Mouse (Mus musculus) heart, postnatal 36 days (tissue): ENCODE measurements around the gene Wdr27. TPM values are rescaled to one million over a fixed set of nuclear protein-coding genes. Genes with fewer than 3 reads are reported as not detected.

Experiments used
- DNase-seq, 2 experiments: peaks; one replicate each; pipeline ENCODE4 v3.0.0; 2021 to 2022
- intact Hi-C: fragments of 180-260 bp; cut with DNase I; formaldehyde crosslinking; loops from one replicate; pipeline ENCODE4 v1.15.1; 2025
- total RNA-seq, 2 experiments: library from RNA; stranded (reverse); gene quantifications; 2 replicates each; pipeline ENCODE4 v1.2.3; 2021

The Wdr27 gene
- total RNA-seq, 2 experiments from 2014 or later, result 0.35 to 1.1 TPM

DNA sequence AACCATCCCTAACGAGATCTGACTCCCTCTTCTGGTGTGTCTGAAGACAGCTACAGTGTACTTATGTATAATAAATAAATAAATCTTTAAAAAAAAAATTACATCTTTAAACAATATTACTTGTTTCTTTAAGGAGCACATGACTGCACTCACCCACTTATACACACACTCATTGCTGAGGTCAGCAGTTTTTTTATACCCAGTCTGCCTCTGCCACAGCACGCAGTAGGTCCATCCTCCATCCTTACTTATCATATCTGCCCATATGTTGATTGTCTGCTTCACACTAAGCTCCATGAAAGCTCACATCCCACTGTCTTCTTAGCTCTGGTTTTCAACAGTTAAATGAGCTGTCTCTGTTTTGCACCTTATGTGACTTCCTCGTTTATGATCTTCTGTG, 95.2 kb downstream of the Wdr27 start:
- DNase-seq, result no peak
- intact Hi-C loops, result no loop called here

DNA sequence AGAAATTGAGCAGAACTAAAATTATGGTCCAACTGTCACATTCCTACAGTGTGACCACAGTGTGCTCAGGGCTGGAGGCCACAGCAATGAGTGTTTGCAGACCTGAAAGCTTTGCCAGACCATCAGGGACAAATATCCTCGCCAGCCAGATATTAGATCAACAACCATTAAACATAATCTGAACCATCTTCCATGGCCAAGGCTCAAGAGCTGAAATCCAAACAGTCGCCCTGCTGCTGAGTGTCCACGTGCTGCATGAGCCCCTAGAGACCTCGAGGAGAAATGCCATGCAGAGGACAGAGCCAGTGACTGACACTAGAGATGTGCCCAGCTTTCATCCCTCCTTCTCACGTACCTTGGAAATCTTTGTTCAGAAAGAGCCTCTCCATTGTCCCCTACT, 96.1 kb downstream of the Wdr27 start:
- DNase-seq, result peak; percentile 13 to 26
- intact Hi-C loops, result no loop called here

DNA sequence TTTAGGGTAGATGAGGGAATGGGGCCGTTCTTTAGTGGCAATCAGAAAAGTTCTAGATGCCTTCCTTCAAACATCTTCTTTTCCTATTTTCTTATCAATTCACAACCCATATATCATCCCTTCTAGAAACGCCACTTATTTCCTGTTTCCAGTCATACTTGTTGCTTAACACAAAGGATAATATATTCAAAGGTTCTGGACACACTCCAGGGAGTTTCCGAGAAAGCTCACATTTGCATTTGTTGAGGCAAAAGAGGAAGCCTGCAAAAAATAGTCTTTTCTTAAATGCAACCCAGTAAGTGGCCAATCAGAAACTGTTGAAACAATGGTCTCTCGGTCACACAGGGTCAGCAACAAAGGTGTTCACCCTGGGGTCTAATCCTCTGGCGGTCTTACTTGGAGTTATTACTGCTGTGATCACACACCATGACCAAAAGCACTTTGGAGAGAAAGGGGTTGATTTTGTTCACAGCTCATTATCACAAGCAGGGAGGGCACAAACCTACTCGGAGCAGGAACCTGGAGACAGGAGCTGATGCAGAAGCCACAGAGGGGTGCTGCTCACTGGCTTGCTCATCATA, 116.2 kb downstream of the Wdr27 start:
- intact Hi-C loops, result no loop called here
- DNase-seq, result no peak

DNA sequence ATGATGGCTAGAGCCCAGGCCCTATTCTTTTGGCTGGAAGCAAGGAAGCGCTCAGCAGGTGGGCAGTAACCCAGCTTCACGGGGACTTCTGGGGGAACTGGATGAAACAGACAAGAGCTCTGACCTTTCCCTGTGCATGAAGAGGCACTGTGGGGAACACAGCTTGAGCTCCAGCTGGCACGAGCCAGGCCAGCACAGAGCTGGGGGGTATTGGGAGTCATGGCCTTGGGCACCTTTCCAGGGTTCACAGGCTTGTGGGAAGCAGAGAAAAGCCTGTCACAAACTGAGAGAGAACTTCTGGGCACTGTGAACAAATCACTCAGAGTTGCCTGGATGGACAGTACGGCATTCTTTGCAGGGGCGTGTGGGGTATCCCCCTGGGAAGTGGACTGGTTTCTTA, 118.0 kb downstream of the Wdr27 start:
- intact Hi-C loops, result no loop called here

DNA sequence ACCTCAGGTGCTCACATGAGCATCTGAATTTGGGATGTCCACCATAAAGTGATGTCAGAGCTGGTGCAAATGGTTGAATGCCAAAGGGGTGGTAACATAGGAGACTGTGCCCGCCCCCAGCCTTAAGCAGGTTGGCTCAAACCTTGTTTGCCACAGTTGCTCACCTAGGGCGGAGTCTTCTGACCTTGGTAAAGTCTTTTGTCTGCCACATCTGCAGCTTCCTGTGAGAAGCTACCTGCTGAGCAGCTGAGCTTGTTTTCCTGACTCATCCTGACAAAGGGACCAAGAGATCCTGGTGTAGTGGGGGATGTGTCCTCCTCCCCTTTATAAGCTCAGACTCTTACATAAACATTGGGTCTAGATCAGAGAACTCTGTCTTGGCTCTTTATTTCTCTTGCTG, 125.0 kb downstream of the Wdr27 start:
- intact Hi-C loops, result no loop called here
- DNase-seq, result no peak

More for the DNA sequence above, 118.0 kb downstream of the Wdr27 start:
- peak in 1 of 2 experiments; percentile 8 for DNase-seq

DNA sequence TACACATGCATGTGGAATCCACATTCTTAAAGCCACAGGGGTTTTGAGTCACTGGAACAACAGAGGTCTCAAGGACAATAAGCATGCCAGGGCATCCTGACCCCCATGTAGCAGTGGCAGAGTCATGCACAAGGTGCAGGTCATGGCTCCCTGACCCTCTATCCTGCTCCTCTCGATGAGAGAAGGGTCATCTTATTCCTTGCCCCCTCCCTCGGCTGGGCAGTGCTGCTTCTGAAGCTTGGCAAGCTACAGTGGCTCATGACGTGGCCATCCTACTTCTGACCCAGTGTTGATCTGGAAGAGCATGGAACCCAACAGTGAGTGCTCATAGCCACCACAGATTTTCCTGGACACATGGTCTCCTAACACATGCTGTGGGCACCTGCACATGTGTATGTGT, 126.9 kb downstream of the Wdr27 start:
- no peak for DNase-seq
- intact Hi-C loops, result no loop called here

DNA sequence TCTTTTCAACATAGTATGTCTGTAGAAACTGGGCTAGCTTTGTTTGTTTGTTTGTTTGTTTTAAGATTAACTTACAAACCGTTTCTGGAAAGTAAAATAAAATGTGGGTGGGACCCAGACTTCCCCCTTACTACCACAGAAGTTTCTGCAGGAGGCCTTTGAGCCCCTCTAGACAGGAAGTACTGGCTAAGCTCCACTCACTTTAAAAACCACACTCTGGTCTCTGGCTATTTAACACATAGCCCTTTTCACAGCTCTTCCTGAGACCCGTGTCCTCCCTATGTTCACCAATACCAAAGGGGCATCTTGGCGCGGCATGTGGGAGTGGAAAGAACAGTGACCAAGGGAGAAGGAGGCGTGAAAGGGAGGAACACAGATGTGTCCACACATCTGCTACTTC, 127.7 kb downstream of the Wdr27 start:
- intact Hi-C loops, result no loop called here

DNA sequence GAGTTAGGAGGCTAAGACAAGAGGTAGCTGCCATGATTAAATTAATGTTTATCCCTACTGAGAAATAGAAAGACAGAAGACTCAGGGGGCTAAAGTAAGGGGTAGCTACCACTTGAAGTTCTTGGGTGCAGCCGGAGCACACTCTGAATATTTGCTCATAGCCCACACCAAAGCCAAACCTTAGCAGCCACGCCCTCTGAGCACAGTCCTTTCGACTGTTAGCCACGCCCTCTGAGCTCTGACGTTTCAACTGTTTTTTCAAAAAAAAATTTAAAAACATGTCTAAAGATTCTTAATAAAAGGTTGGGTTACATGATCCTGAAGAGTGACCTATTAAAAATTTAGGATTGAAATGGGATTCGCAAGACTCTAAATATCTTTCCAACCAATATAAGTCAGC, 130.3 kb downstream of the Wdr27 start:
- intact Hi-C loops, result no loop called here
- no peak for DNase-seq

More for the DNA sequence above, 127.7 kb downstream of the Wdr27 start:
- DNase-seq, result no peak

DNA sequence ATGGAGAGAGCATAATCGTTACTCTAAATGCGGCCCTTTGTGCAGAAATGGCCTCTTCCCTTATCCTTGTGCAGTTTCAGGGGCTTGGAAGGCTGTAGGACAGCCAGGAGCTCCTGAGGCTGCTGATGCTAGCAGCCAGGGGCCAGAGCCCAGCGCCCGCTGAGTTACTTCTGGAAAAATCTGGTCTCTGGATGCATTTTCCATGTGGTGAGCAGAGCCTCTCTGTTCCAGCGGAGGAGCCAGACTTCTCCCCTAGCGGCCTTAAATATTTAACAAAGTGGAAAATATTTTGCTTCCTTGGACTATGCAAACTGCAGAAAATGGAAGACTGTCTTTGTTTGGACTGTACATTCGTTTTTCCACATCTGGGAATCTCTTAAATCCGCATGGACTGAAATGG, 130.9 kb downstream of the Wdr27 start:
- intact Hi-C loops, result no loop called here
- no peak for DNase-seq

DNA sequence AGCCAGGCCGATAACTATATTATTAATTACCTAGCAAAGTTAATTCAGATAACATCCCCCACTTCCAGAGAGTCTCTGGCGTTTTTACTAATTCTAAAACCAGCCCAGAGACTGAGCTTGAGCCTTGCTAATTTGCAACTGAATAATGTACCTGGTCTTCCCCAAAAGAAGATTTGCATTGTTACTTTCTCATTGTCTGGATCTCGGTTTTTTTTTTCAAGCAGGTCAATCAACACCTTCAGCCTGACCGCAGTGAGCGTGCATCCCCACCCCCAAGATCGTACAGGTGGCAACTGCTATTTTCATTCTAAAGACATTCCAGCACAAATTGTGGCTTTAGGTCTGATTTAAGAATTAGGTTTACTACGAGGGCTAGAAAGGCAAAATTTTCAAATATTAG, 136.2 kb downstream of the Wdr27 start:
- DNase-seq, result no peak
- intact Hi-C loops, result no loop called here

DNA sequence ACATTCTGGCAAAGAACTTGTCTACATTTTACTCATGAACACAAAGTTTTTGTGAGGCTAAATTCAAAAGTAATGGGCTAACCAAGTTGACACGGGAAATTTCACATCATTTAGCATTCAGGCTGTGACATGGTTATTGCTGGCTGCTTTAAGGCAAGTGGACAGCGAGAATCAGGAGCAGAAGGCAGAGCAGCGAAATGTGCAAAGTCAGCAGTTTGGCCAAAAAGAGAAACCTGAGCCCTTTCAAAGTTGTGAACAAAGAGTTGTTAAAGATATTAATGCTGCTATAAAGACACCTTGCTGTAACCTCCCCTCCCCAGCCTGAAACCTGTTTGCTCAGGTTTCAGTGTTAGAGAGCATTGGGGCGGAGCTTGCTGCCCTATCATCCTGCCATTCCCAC, 143.7 kb downstream of the Wdr27 start:
- DNase-seq, result no peak
- intact Hi-C loops, result no loop called here

DNA sequence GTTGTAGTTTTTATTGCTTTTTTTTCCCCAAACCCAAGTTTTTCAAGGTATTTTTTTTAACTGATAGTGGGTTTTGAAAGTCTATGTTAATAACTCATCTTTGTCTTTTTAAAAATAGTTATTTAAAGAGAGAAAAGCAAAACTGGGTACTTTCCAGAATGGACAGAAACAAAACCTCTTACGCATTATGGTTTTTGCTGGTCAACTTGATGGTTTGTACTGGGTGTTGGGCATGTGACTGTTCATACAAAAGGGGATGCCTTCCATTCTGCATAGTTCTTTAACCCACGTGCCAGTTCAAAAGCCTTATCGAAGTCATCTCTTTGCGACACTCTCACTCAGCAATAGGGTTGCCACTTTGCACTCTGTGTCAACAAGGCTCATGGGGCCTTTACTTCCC, 147.9 kb downstream of the Wdr27 start:
- DNase-seq, result no peak

DNA sequence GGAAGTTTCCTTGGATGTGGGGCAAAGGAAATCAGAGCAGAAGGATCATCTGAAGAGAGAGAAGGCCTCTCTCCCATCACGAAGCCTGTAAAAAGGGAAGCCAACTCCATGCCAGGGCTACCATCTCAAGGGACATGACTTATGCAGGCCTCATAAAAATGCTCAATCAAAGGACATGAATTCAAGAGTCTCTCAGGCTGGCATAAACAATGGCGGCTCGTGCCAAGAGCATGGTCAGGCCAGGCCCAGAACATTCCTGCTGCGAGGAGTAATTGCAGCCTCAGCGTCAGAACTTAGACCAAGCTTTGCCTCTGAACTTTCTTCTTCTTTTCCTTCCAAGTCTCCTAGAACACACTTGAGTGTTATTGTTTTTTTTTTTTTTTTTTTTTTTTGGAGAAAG, 163.6 kb downstream of the Wdr27 start:
- intact Hi-C loops, result no loop called here
- DNase-seq, result peak; percentile 2 to 24

More for the DNA sequence above, 147.9 kb downstream of the Wdr27 start:
- intact Hi-C loops, result no loop called here

DNA sequence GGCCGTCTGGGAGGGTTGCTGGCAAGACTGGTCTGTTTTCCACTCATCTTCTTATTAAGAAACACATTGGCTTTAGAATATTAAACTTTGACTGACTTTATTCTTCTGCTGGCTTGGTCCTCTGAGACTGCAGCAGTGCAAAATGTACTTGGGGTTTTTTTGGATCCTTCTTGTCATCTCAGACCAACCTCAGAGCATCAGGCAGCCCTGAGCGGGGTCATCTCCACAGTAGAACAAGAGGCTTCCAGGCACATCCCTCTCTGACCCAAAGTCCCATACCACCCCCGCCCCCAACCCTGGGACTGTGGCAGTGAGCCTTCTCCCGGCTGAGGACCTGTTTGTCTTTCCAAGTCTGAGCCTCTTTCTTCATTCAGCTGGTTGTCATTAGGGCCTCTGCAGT, 171.6 kb downstream of the Wdr27 start:
- peak; percentile 11 to 35 for DNase-seq
- intact Hi-C loops, result no loop called here

DNA sequence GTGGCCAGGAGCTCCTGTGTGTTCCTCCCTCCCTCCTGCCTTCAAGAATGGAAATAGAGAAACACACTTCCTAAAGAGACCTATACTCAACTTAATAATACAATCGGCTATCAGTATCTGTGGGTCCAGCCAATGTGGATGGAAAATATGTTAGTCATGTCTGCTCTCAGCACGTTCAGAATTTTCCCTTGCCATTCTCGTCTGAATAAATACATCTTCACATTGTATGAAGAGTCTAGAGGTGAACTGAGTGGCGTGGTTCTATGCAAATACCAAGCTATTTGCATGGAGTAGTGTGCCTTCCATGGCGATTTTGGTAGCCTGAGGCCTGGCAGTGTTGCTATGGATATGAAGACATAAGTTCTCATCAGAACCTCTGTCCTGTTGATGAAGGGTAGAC, 172.6 kb downstream of the Wdr27 start:
- DNase-seq, result no peak
- intact Hi-C loops, result no loop called here

Other genes starting within 250 kb of the Wdr27 start
- gene Thbs2, start 248.9 kb downstream of the Wdr27 start, total RNA-seq, result 10 to 100 TPM; 17.1 to 17.4 TPM
- gene 1600012H06Rik, start within 50 bp of the Wdr27 start, total RNA-seq, result 10 to 100 TPM; 11.9 to 14.7 TPM
- 10 to 100 TPM; 50.9 to 51.3 TPM for gene Phf10, start 18.1 kb upstream of the Wdr27 start, total RNA-seq
- gene 9030025P20Rik, start 35.3 kb upstream of the Wdr27 start, total RNA-seq, result 1 to 10 TPM; 1.3 to 1.8 TPM
- not detected for gene Gm3417, start 35.6 kb upstream of the Wdr27 start, total RNA-seq
- 1 to 10 TPM; 1.0 to 2.6 TPM for gene Gm3435, start 67.0 kb upstream of the Wdr27 start, total RNA-seq
- 10 to 100 TPM; 25.7 to 26.4 TPM for gene Ermard, start 98.0 kb upstream of the Wdr27 start, total RNA-seq
- gene Tcte3, start 98.3 kb upstream of the Wdr27 start, total RNA-seq, result not detected
- 1 to 10 TPM; 1.2 to 1.4 TPM for gene Gm3448, start 98.4 kb upstream of the Wdr27 start, total RNA-seq